Mouse (Mus musculus) right cerebral cortex, postnatal 14 days (tissue): ENCODE results near the gene Rapsn.

Source experiments
- DNase-seq: peaks from one replicate; pipeline ENCODE4 v3.0.0; 2022

Gene Rapsn

GRCm38 (mm10) chr2:91053934-91054382 lies 18.5 kb downstream of the Rapsn start, which contains the start of gene Psmc3:
TSS of gene Psmc3 (plus strand) at chr2:91054009.
- peak; percentile 97 for DNase-seq

GRCm38 (mm10) chr2:91058435-91058834 lies 23.0 kb downstream of the Rapsn start:
- DNase-seq: no peak

- no peak for DNase-seq
Measured at GRCm38 (mm10) chr2:91059376-91059775, 24.0 kb downstream of the Rapsn start.

GRCm38 (mm10) chr2:91060544-91061355 lies 25.3 kb downstream of the Rapsn start:
- peak; percentile 75 for DNase-seq

GRCm38 (mm10) chr2:91061849-91062481 lies 26.5 kb downstream of the Rapsn start:
- no peak for DNase-seq

- DNase-seq: no peak
Measured at GRCm38 (mm10) chr2:91062779-91063606, 27.6 kb downstream of the Rapsn start.

- no peak for DNase-seq
Measured at GRCm38 (mm10) chr2:91064211-91064610, 28.8 kb downstream of the Rapsn start.

GRCm38 (mm10) chr2:91065544-91065943 lies 30.1 kb downstream of the Rapsn start:
- DNase-seq: peak; percentile 63

GRCm38 (mm10) chr2:91066455-91066854 lies 31.0 kb downstream of the Rapsn start:
- no peak for DNase-seq

GRCm38 (mm10) chr2:91068162-91068871 lies 32.9 kb downstream of the Rapsn start:
- DNase-seq: no peak

- no peak for DNase-seq
Measured at GRCm38 (mm10) chr2:91068872-91069165, 33.4 kb downstream of the Rapsn start.

GRCm38 (mm10) chr2:91069306-91070000 lies 34.0 kb downstream of the Rapsn start:
- no peak for DNase-seq

GRCm38 (mm10) chr2:91070076-91070800 lies 34.8 kb downstream of the Rapsn start, which contains the start of gene Slc39a13:
TSS of gene Slc39a13 (minus strand) at chr2:91070417.
- peak; percentile 92 for DNase-seq

- DNase-seq: no peak
Measured at GRCm38 (mm10) chr2:91071059-91071458, 35.6 kb downstream of the Rapsn start.

GRCm38 (mm10) chr2:91072092-91072491 lies 36.7 kb downstream of the Rapsn start:
- no peak for DNase-seq

- DNase-seq: no peak
Measured at GRCm38 (mm10) chr2:91077957-91078313, 42.5 kb downstream of the Rapsn start.

- DNase-seq: no peak
Measured at GRCm38 (mm10) chr2:91078314-91079025, 43.0 kb downstream of the Rapsn start.

- DNase-seq: no peak
Measured at GRCm38 (mm10) chr2:91079026-91079384, 43.6 kb downstream of the Rapsn start.

- no peak for DNase-seq
Measured at GRCm38 (mm10) chr2:91080784-91081513, 45.5 kb downstream of the Rapsn start.
